Mouse (Mus musculus) kidney, embryonic 14.5 days (tissue): ENCODE measurements at regions not wholly inside any gene's neighbourhood (a gene's known extent, or its start where the extent isn't known, plus 50 kb on each side); places are given as distances from the start of the nearest gene placed in this dataset.

Source experiments
- ATAC-seq: fragments of 200-750 bp; cut with Nextera tagmentation; 2 replicates; pipeline ENCODE4 v1.8.0; 2017; ENCODE audit warnings: moderate number of reproducible peaks, mild to moderate bottlenecking, moderate TSS enrichment, moderate library complexity; ENCODE audit not compliant: low FRiP score, low TSS enrichment
- H3K27ac ChIP-seq: fragments of 300-500 bp; sonication (generic); 2 replicates; pipeline ENCODE4 v1.5.1; 2014; ENCODE audit warnings: low read depth, mild to moderate bottlenecking, low read length, moderate library complexity, mixed read lengths
- H3K27me3 ChIP-seq: fragments of 300-500 bp; sonication (generic); 2 replicates; pipeline ENCODE4 v1.6.1; 2014; ENCODE audit warnings: mild to moderate bottlenecking, low read length; ENCODE audit not compliant: control insufficient read depth, insufficient read depth
- H3K36me3 ChIP-seq: fragments of 300-500 bp; sonication (generic); 2 replicates; pipeline ENCODE4 v1.6.1; 2014; ENCODE audit warnings: low read length, mixed read lengths; ENCODE audit not compliant: control insufficient read depth, insufficient read depth
- H3K4me1 ChIP-seq: fragments of 300-500 bp; sonication (generic); 2 replicates; pipeline ENCODE4 v1.6.1; 2014; ENCODE audit warnings: low read length, mixed read lengths; ENCODE audit not compliant: control insufficient read depth, insufficient read depth
- H3K4me2 ChIP-seq: fragments of 300-500 bp; sonication (generic); replicated peaks from 2 replicates; pipeline ENCODE4 v1.6.1; 2014; ENCODE audit warnings: low read depth, mild to moderate bottlenecking, low read length
- H3K4me3 ChIP-seq: fragments of 300-500 bp; sonication (generic); 2 replicates; pipeline ENCODE4 v1.5.1; 2014; ENCODE audit warnings: mild to moderate bottlenecking, low read length
- H3K9ac ChIP-seq: fragments of 300-500 bp; sonication (generic); 2 replicates; pipeline ENCODE4 v1.6.1; 2014; ENCODE audit warnings: low read depth, mild to moderate bottlenecking, low read length, moderate library complexity
- H3K9me3 ChIP-seq: fragments of 300-500 bp; sonication (generic); 2 replicates; pipeline ENCODE4 v1.6.1; 2016; ENCODE audit warnings: low read length; ENCODE audit not compliant: control insufficient read depth
- WGBS: fragments of 180-500 bp; shearing (Covaris S2); extraction: QIAGEN DNeasy Blood & Tissue Kit; methylation state at CpG from one replicate; pipeline ENCODE4 v1.1.7; 2014; 5-methylcytosine and 5-hydroxymethylcytosine counted together

DNA sequence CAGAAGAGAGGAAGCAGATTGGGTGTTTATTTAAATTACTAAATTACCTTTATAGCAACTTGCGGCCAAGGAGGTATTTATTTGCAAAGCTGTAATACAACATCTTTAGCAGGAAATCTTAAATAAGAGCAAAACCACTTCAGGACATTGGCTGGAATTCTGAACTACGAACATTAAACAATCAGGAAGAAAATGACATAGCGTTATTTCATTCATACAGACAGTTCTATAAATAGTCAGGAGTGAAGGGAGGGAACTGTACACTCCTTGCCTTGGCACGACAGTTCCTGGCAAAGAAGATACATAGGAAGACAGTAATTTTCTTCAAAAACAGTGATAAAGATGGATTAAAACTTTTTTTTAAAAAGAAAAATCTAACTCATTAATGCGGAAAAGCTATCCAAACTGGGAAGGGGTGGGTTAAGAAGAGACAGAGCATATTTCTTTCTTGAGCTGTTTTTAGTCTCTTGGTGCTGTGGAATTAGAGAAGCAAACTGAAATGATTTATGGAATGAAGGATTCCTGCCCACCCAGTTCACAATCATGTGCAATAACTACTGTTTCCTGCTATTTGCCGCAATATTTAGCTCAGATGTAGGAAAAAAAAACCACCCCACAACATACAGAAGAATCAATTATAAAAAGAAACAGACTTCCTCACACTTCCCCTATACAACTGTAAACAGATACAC is 147.9 kb downstream of the Mbl2 start:
- H3K4me2 ChIP-seq = 0 out of 2 replicates have a peak overlapping the region, but pooled peaks have one; percentile 0
- no peak overlapping the region for H3K27ac ChIP-seq
- H3K4me3 ChIP-seq = no peak overlapping the region
- no peak overlapping the region for H3K9ac ChIP-seq
- H3K4me1 ChIP-seq = no peaks in the 10 kb centered on the region
- H3K36me3 ChIP-seq = no peaks in the 10 kb centered on the region
- ATAC-seq = no peak
- no peaks in the 10 kb centered on the region for H3K27me3 ChIP-seq
- WGBS = 49% methylated on average over 6 of the region's 6 CpGs
- no peaks in the 10 kb centered on the region for H3K9me3 ChIP-seq

DNA sequence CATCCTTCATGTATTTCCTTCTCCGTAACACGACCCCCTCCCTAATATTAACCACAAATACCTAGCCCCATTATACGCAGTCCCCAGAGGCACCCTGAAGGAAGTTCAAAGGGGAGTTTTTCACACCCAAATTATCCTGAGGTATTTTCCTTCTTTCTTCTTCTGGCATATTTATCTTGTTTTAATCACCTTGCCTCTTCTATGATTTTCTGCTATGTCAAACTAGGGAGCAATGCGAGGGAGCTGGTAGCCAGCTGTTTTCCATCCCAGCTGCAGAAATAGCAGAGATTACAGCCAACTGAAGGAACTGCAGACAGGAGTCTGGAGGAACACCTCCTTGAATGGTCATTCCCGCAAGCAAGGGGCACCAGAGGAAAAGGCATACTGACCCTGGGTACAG is 155.7 kb downstream of the Dkk1 start:
- Histone ChIP-seq H3K9ac (no peak overlapping the region), H3K4me2 (no peak overlapping the region), H3K27me3 (no peaks in the 10 kb centered on the region), H3K27ac (no peak overlapping the region), H3K4me1 (0 out of 2 replicates have a peak, but pooled peaks cover 5% of the 10 kb centered on the region), H3K36me3 (no peaks in the 10 kb centered on the region), H3K4me3 (no peak overlapping the region), H3K9me3 (0 out of 2 replicates have a peak, but pooled peaks cover 3% of the 10 kb centered on the region)
- WGBS = 25% methylated on average over 5 of the region's 5 CpGs
- ATAC-seq = no peak

DNA sequence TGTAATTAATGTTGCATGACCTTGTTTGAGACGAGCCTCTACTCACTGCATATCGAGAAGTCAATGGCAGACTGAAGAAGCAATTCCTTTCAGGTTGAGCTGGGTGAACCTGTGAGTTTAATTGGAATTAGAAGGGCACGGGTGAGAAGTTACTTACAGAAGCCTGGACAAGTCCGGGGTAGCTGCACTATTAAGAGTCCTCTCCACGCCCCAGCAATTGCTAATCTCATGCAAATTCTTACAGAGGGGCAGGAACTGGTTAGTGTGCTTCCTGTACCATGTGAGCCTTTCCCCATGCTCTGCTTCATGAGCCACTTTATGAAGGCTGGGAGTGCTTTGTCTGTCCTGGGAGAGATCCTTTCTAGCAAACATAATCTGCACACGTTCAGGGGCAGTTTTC is 142.5 kb downstream of the Dkk1 start:
- Histone ChIP-seq H3K4me1 (peaks cover 4% of the 10 kb centered on the region; the same call in 1 of the 2 replicates), H3K4me2 (no peak overlapping the region), H3K36me3 (no peaks in the 10 kb centered on the region), H3K4me3 (no peak overlapping the region), H3K27me3 (no peaks in the 10 kb centered on the region), H3K9ac (no peak overlapping the region), H3K27ac (no peak overlapping the region), H3K9me3 (no peaks in the 10 kb centered on the region)
- peak; percentile 76 for ATAC-seq
- 58% methylated on average over 6 of the region's 6 CpGs for WGBS

DNA sequence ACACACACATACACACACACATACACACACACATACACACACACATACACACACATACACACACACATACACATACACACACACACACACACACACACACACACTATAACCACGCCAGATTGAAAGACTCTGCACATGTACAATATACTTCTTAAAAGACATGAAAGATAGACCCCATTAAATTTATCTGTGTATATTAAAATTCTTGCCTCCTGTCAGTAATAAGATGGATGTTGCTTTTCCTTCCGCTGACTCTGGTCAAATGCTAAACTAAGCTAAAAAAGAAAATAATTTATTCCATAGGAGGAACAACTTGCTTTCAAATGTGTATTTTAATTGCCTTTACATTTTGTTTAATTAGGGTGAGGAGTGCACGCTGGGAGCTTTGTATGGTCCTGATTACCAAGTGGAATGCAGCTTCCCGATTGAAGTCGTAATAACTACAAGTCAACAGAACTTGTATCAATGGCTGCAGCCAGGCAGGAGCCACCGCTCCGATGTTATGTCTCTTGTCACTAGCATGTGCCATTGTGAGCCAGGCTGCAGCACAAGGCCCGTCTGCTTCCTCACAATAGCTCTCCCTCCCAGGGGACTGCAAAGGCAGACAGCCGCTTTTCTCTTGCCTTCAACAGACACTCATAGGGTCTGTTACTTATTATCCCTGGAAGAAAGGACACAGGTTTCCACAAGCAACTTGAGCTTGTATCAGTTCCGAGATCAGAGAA is 129.7 kb downstream of the Dkk1 start:
- peak; percentile 73; the same call in 1 of the 2 replicates for ATAC-seq
- no peak overlapping the region for H3K4me2 ChIP-seq
- H3K4me1 ChIP-seq = no peaks in the 10 kb centered on the region
- no peak overlapping the region for H3K4me3 ChIP-seq
- H3K9ac ChIP-seq = no peak overlapping the region
- no peaks in the 10 kb centered on the region for H3K9me3 ChIP-seq
- no peaks in the 10 kb centered on the region for H3K36me3 ChIP-seq
- no peaks in the 10 kb centered on the region for H3K27me3 ChIP-seq
- peak overlapping the region; percentile 7; the same call in 1 of the 2 replicates for H3K27ac ChIP-seq
- WGBS = 29% methylated on average over 10 of the region's 10 CpGs

DNA sequence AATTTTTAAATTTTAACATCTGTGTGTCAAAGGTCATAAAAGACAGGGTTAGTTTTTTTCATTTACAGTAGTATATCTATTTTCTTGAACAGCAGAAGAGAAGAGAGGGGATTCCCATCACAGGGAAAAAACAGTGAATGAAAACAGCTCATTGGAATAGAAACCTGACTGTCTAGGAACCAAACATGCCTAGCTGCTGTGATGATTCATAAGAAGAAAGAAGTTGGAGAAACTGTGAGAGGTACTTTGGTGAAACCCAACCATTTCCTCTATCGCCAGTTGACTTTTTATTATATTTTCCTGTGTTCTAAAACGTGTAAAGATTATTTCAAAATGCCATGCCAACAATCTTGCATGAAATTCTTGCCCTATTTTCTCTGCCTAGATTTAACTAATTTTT is 123.8 kb downstream of the Dkk1 start:
- no peak overlapping the region for H3K27ac ChIP-seq
- H3K4me3 ChIP-seq = no peak overlapping the region
- no peak for ATAC-seq
- no peak overlapping the region for H3K4me2 ChIP-seq
- no peak overlapping the region for H3K9ac ChIP-seq
- WGBS = 85% methylated on average over 2 of the region's 2 CpGs
- H3K36me3 ChIP-seq = no peaks in the 10 kb centered on the region
- H3K27me3 ChIP-seq = no peaks in the 10 kb centered on the region
- H3K9me3 ChIP-seq = no peaks in the 10 kb centered on the region
- H3K4me1 ChIP-seq = no peaks in the 10 kb centered on the region

DNA sequence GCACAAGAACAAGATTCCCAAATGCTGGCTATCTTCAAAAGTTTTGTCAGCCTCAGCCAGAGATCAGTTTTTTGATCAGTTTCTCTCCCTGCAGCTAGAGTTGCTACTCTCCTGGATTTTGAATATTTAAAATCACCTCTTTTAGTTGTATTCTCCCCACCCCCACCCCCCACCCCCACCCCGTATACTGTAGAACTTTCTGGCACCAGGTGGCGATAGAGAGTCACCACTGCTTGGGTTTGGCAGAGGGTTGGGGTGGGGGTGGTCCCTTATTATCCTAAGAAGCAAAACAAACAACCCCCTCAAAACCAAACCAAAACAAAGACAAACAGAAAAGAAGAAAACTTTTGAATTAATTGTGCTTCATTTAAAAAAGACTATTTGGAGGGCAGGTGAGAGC is 122.0 kb downstream of the Dkk1 start:
- 7% methylated on average over 2 of the region's 2 CpGs for whole genome bisulfite sequencing
- Histone ChIP-seq H3K9ac (no peak overlapping the region), H3K27me3 (no peaks in the 10 kb centered on the region), H3K27ac (no peak overlapping the region), H3K4me1 (no peaks in the 10 kb centered on the region), H3K9me3 (no peaks in the 10 kb centered on the region), H3K4me2 (no peak overlapping the region), H3K4me3 (no peak overlapping the region), H3K36me3 (no peaks in the 10 kb centered on the region)
- ATAC-seq = no peak

DNA sequence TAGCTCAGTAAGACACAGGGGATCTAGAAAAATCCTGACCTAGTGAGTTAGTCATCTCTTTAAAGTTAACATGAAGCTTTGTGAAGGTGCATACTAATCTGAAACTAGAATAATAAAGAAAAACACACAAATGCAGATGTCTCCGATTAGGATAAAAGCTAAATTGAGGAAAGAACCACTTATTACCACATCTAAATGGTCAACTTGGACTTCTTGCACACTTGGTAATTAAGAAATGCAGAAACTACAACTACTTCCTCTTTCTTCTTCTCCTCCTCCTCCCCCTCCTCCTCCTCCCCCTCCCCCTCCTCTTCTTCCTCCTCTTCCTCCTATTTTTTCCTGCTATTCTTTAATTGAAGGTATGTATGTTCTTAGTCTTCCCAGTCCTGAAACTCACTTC is 116.3 kb downstream of the Dkk1 start:
- H3K27ac ChIP-seq = no peak overlapping the region
- H3K4me3 ChIP-seq = no peak overlapping the region
- H3K9ac ChIP-seq = no peak overlapping the region
- no peaks in the 10 kb centered on the region for H3K4me1 ChIP-seq
- H3K4me2 ChIP-seq = no peak overlapping the region
- H3K36me3 ChIP-seq = no peaks in the 10 kb centered on the region
- no peaks in the 10 kb centered on the region for H3K27me3 ChIP-seq
- H3K9me3 ChIP-seq = no peaks in the 10 kb centered on the region
- ATAC-seq = no peak
- WGBS = 92% methylated on average over 1 of the region's 1 CpGs

DNA sequence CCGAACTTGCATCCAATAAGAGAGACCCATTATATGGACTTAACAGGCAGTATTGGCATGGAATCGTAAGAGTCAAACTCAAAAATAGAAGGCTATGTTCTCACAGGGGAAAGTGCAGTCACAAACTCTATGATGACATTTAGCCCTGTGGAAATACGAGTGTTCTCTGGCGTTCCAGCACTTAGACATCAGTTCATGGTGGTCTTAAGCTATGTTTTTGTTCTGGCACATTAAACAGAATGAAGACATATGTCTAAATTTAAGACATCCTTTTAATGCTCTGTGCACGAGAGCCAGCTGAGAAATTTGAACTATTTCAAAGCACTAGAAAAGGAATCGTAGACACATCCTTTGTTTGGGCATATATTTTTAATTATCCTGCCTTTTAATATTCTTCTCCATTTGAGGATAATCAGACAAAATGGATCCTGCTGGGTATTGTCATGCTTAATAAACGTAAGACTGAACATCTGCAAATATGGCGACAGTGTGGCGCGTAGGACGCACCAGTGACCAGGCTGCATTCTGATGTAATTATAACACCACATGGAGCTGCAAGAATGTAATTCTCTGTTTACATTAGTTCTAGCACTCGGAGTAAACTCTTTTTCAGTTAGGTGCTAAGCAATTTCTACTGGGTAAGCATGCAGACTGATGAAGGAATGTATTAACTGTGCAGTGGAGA is 114.3 kb downstream of the Dkk1 start:
- Histone ChIP-seq H3K4me1 (no peaks in the 10 kb centered on the region), H3K27ac (no peak overlapping the region), H3K4me2 (no peak overlapping the region), H3K4me3 (no peak overlapping the region), H3K9me3 (no peaks in the 10 kb centered on the region), H3K9ac (no peak overlapping the region), H3K36me3 (no peaks in the 10 kb centered on the region), H3K27me3 (no peaks in the 10 kb centered on the region)
- no peak for ATAC-seq
- 51% methylated on average over 12 of the region's 12 CpGs for WGBS
